Mouse (Mus musculus) heart, postnatal 10 days (tissue): ENCODE results near the gene Rbm14. TPM values are rescaled to one million over a fixed set of nuclear protein-coding genes. Genes with fewer than 3 reads are reported as not detected.

ENCODE experiments used
- DNase-seq, 2 experiments: peaks; one replicate each; pipeline ENCODE4 v3.0.0; 2021
- intact Hi-C: fragments of 180-260 bp; cut with DNase I; formaldehyde crosslinking; loops from one replicate; pipeline ENCODE4 v1.15.1; 2025
- total RNA-seq, 2 experiments: library from RNA; stranded (reverse); gene quantifications; 2 replicates each; pipeline ENCODE4 v1.2.3; 2021

Gene Rbm14
- total RNA-seq, 2 experiments from 2014 or later = 33.8 to 34.6 TPM

- peak; percentile 96 to 97 for DNase-seq
- intact Hi-C loops = loop anchor here (5.0 kb wide), 1 partner anchor 151 kb away; the partner anchor contains the start of gene Bbs1
These were observed 55.1 kb downstream of the Rbm14 start, which contains the start of gene Rbm4b for GRCm38 (mm10) chr19:4756193-4756911. TSS of gene Rbm4b (plus strand) at chr19:4756497.

- intact Hi-C loops = loop anchor here (1.0 to 5.0 kb wide), 4 partner anchors 57 to 213 kb away; partner anchors contain the start of gene Bbs1
- DNase-seq = peak; percentile 93 to 95
These were observed 55.8 kb downstream of the Rbm14 start for GRCm38 (mm10) chr19:4755565-4756192.

Other genes with a start within 250 kb of the Rbm14 start
- gene Lrfn4, start 196.0 kb downstream of the Rbm14 start, total RNA-seq = 10 to 100 TPM; 12.6 to 16.0 TPM
- gene Rce1, start 186.0 kb downstream of the Rbm14 start, total RNA-seq = 10 to 100 TPM; 14.9 to 16.2 TPM
- gene Gm960, start 113.0 kb downstream of the Rbm14 start, total RNA-seq = not detected
- under 1 TPM; 0.35 to 0.65 TPM for gene Sptbn2, start 100.5 kb downstream of the Rbm14 start, total RNA-seq
- 1 to 10 TPM; 6.5 to 6.7 TPM for gene Rbm4b, start 55.1 kb downstream of the Rbm14 start, total RNA-seq
- 10 to 100 TPM; 43.1 to 49.2 TPM for gene Rbm4, start 17.7 kb downstream of the Rbm14 start, total RNA-seq
- gene Gm21992, start within 50 bp of the Rbm14 start, total RNA-seq = 10 to 100 TPM; 16.8 to 17.8 TPM
- 10 to 100 TPM; 36.0 to 36.9 TPM for gene Ccs, start 27.7 kb upstream of the Rbm14 start, total RNA-seq
- not detected for gene Ccdc87, start 27.7 kb upstream of the Rbm14 start, total RNA-seq
- 10 to 100 TPM; 54.7 to 56.0 TPM for gene Ctsf, start 43.5 kb upstream of the Rbm14 start, total RNA-seq
- gene Actn3, start 66.3 kb upstream of the Rbm14 start, total RNA-seq = under 1 TPM; 0.37 to 0.53 TPM
- gene Zdhhc24, start 67.0 kb upstream of the Rbm14 start, total RNA-seq = 1 to 10 TPM; 4.0 to 5.0 TPM
- 1 to 10 TPM; 5.1 to 5.3 TPM for gene Bbs1, start 95.0 kb upstream of the Rbm14 start, total RNA-seq
- 10 to 100 TPM; 37.4 to 38.2 TPM for gene Dpp3, start 116.7 kb upstream of the Rbm14 start, total RNA-seq
- gene Peli3, start 131.5 kb upstream of the Rbm14 start, total RNA-seq = under 1 TPM; 0.53 to 0.94 TPM
- 10 to 100 TPM; 62.0 to 67.0 TPM for gene Mrpl11, start 150.5 kb upstream of the Rbm14 start, total RNA-seq
- gene Npas4, start 178.7 kb upstream of the Rbm14 start, total RNA-seq = under 1 TPM; 0.10 to 0.24 TPM
- gene Slc29a2, start 212.2 kb upstream of the Rbm14 start, total RNA-seq = 10 to 100 TPM; 21.2 to 23.9 TPM
- 10 to 100 TPM; 38.3 to 45.5 TPM for gene B4gat1, start 227.2 kb upstream of the Rbm14 start, total RNA-seq
- 1 to 10 TPM; 1.6 to 2.3 TPM for gene AC124502.3, start 227.3 kb upstream of the Rbm14 start, total RNA-seq
- 10 to 100 TPM; 13.5 to 15.6 TPM for gene Brms1, start 229.7 kb upstream of the Rbm14 start, total RNA-seq
- 1 to 10 TPM; 2.1 to 2.4 TPM for gene Rin1, start 238.8 kb upstream of the Rbm14 start, total RNA-seq